Mouse (Mus musculus) embryo, embryonic 10.5 days (tissue): Measurements from ENCODE around the gene Stam.
"Not testable (repeated sequence)": the region's sequence is repeated elsewhere in the genome, so short reads cannot be mapped to it uniquely, and the experiment has no call there.

Experiments
- DNase-seq: peaks from one replicate; pipeline ENCODE4 v3.0.0-alpha.2; 2015; ENCODE audit warnings: low spot score

Gene Stam

GRCm38 (mm10) chr2:14192046-14192445 lies 118.1 kb downstream of the Stam start:
- DNase-seq = no peak

- not testable (repeated sequence) for DNase-seq
These were observed 124.5 kb downstream of the Stam start for GRCm38 (mm10) chr2:14198325-14198903.
